Mouse (Mus musculus): ENCODE data around the gene Gm20869. TPM values are rescaled to one million over a fixed set of nuclear protein-coding genes. Genes with fewer than 3 reads are reported as not detected.
"Not testable (repeated sequence)": the region's sequence is repeated elsewhere in the genome, so short reads cannot be mapped to it uniquely, and the experiment has no call there.

Gene Gm20869
- polyA plus RNA-seq (2014; fragmentation: Nextera tagmentation; extraction: Ambion mirVana): not detected in 2 replicates

- H3K27me3 ChIP-seq (ENCODE audit: control insufficient read depth, insufficient read depth, low read length); H3K9ac ChIP-seq (ENCODE audit: low read depth, low read length); H3K27ac ChIP-seq (ENCODE audit: low read depth, low read length); H3K36me3 ChIP-seq (ENCODE audit: control insufficient read depth, insufficient read depth, low read length); H3K4me3 ChIP-seq (ENCODE audit: low read depth, low read length); H3K4me1 ChIP-seq (ENCODE audit: control insufficient read depth, insufficient read depth, low read length); H3K9me3 ChIP-seq (replicated peaks; ENCODE audit: control insufficient read depth, low read length); ATAC-seq (replicated peaks; ENCODE audit: insufficient number of reproducible peaks, low FRiP score, low TSS enrichment); H3K4me2 ChIP-seq: not testable (repeated sequence)
- WGBS (ENCODE audit: insufficient replicate concordance): no CpG with 5 or more reads among the region's 6 CpGs
Observed at GRCm38 (mm10) chrY:71469149-71469548, at the start of gene Gm20869. Gm20869 (plus strand) TSS chrY:71469449.

Other genes starting within 250 kb of the Gm20869 start
- gene Gm20870, start 222.6 kb downstream of the Gm20869 start, polyA plus RNA-seq (2014; fragmentation: Nextera tagmentation; extraction: Ambion mirVana): not detected in 2 replicates